Mouse (Mus musculus): ENCODE measurements around the gene Unc119.

Gene Unc119

DNA sequence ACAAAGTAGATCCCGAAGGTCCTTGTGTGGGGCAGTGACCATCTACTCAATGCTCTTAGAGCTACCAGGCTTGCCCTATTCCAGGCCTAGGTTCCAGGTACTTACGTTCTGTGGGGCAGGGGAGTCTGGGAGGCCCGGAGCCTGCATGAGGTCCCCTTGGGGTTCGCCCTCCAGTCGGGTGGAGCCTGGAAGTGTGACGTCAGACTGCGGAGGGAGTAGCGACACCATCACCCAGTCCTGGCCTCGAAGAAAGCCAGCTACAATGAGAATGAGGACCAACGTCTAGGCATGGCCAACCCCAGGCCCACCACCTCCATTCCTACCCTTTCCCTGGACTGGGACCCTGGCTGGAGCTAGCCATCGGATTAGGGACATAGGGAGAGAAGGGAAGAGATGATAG, 28.4 kb downstream of the Unc119 start:
- in situ Hi-C loops (cut with MboI, MseI): no loop called here

DNA sequence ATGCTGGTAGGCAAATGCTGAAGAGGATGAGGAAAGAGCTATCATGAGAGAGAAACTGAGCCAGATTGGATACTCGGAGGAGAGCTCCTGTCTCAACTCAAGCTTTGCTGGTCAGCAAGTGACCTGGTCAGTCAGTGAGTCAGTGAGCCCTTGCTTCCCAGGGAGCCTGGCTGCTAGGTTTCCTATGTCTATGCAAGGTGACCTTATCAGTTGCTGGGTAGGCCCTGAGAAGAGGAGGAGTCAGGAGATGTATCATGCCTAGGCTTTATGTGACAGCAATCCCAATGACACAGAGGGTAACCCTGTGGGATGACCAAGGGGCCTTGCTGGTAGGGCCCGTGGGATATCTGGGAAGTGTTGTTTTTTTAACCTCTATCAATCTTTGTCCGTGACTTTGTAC, 28.9 kb downstream of the Unc119 start:
- in situ Hi-C loops (cut with MboI, MseI): no loop called here

DNA sequence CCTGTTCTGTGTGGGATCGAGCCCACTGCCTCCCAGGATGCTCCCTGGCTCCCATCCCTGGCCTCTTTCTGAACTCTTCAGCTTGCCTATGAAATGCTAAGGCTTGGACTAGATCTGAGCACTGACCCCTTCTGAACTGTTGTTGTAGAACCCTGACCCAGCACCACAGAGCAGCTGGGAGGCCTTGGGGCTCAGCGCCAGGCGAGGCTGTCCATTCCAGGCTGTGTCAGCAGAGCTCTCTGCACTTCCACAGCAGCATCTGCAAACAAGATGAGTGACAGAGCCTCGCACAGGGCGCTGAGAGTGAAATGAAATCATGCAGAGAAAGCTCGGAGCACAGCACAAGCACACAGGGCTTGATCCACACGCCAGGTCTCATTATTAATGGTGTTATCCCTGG, 29.3 kb downstream of the Unc119 start:
- in situ Hi-C loops (cut with MboI, MseI): no loop called here

DNA sequence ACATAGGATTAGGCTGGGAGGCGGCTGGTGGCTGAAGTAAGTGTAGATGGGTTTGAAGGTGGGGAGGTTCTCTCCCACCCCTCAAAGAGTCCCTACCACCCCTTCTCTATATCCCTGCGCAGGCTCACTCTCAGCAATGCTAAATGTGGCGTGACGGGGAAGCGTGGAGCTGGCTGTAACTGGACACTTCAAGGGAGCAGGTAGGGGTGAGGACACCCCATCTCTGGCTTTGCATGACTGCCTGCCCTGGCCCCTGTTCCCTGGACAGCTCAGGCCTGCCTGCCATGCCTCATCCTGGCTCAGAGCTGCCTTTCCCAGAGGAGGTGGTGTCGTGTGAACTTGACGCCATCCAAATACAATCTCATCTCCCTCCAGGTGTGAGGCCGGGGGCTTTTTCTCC, 30.9 kb downstream of the Unc119 start:
- in situ Hi-C loops (cut with MboI, MseI): no loop called here

DNA sequence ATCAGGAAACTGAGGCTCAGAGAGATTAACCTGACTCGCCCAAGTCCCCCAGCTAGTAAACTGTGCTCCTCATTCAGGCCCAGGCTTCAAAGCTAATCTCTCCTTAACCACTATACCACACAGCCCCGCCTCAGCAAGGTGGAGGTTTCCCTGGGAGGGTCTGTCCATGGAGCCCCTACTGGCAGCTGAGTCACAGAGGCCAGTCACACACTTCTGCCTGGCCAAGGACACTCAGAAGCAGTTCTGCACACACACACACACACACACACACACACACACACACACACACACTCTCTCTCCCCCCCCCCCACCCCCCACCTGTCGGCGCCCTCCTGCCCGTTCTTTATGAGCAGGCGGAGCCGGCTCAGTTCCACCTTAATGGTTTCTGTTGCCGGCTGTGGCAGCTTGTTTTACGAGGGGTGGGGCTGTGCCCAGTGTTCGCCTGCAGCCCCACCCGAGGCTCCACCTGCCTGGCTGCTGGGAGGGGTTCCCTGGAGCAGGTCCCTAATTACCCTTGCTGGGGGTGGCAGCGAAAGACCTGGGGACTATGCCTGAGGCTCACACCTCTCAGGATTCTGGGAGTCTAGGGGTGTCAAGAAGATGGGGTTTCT, 34.4 kb downstream of the Unc119 start:
- in situ Hi-C loops (cut with MboI, MseI): no loop called here

DNA sequence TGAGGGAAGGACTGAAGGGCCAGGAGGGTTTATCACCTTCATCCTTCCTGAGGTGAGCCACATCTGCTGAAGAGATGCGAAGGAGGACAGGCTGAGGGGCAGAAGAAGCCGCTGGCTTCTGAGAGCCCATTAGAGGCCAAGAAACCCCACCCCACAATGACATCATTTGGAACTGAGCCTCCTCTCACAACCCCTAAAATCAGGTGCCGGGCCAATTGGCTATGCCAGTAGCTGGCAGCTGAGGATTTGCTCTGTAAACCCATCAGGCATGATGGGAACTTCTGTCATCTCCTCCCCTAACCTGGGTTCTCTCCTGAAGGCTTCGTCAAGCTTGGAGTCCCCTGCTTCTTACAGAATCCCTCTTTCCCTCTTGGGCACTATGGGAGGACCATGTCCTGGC, 37.1 kb downstream of the Unc119 start:
- in situ Hi-C loops (cut with MboI, MseI): no loop called here

DNA sequence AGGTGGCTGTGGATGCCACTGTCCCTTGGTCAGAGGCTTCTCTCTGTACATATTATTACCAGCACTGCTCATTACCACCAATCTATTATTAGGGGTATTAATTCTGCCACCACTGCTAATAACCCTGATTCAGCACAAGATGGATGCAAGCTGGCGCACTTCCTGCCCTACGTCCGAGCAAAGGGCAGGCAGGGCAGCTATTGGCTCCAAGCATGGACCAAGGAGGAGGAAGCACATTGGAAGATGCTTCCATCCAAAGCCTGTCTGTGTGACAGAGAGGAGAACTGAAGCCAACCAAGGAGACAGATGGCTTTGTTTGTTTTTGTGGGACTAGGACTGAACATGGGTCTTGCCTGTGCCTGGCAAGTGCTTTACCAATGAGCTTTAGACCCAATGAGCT, 37.7 kb downstream of the Unc119 start:
- in situ Hi-C loops (cut with MboI, MseI): no loop called here

DNA sequence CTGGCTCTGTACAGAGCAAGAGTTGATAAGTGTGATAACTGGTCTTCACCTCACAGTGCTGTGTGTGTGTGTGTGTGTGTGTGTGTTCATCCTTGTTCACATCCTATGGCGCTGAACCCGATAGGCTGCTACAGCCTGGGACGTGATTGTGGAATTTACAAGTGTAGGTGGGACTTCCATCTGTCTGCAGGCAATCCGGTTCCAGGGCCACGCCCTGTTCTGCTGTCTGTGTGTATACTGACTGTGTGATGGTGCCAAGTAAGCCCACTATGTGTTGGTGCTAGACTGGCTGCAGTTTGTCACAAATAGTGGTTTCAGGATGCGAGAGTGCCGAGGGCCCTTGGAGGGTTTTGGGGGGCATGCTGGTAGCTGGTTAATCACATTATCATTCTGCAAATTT, 39.0 kb downstream of the Unc119 start:
- in situ Hi-C loops (cut with MboI, MseI): no loop called here

DNA sequence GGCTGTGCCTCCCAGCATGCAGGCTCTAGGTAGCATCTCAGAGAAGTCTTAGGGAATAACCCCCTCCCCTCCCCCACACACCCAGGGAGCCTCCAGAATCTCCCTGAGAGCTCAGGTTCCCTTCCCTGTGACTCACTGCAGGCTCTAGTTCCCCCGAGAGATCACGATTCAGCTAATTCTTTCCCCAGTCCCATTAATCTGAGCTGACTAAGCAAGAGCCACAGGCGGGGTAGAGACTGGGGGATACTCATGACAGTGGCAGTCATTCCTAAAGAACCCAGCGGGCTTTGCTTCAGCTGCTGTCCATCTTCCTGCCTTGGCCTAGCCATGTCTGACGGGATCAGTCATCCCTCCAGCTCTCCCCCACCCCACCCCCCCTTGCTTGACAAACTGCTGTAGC, 39.4 kb downstream of the Unc119 start:
- in situ Hi-C loops (cut with MboI, MseI): no loop called here

DNA sequence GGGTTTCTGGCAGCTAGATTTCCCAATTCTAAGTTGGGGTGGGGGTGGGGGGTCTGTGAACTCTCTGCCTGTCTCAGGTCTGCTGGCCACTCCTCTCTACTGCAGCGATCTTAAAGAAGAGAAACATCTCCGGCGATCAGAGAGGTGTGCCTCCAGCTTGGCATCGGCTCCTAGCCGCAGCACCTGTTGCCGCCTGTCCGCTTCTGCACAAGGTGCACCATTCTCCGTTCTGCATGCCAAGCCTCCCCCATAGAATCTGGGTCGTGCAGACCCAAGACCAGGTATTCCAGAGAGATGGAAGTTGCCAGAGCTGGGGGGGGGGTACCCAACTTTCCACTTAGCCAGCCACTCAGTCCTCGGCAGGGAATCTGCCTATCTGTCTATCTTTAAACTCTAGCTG, 42.5 kb downstream of the Unc119 start:
- in situ Hi-C loops (cut with MboI, MseI): no loop called here

DNA sequence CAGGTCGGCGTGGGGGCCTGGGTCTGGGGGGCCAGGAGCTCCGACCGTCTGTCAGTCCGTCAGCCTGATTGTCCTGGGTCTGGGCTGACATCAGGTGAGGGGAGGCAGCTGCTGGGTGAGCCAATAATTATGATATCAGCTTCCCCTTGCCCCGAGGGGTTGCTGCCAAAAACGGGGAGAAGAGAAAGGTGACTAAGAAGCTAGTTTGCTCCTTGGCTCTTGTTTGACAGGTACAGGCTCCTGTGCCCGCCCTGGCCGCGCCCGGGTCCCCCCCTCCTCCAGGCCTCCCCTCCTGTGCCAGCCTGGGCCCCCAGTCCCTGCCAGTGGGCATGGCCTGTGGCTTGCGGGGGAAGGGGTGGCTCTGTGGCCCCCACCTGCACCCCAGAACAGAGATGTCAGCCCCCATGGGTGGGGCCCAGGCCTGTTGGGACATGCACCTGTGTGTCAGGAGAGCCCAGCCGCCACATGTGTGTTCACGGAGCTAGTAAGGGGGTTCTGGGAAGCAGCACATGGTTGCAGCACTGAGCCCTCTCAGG, 43.3 kb downstream of the Unc119 start, which contains the start of gene Foxn1:
Gene Foxn1 (minus strand): TSS at position 51 of the 536 bp plus-strand sequence.
- in situ Hi-C loops (cut with MboI, MseI): no loop called here

DNA sequence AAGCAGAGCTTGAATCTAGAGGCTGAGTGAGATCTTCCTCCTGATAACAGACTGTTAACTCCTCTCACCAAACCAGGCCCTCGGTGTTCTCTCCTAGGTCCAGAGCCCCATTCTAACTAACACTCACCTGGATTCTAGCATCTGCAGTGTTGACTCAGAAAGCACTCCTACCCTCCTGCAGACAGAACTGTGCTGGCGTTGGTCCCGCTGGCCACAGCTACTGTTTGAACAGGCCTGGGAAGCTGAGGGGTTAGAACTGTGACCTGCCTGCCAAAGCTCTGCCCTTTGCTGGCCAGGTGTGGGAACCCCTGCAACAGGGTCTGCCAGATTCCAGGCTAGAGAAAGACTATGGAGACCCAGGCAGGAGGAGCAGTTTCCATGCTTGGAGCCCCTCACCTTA, 49.4 kb downstream of the Unc119 start:
- in situ Hi-C loops (cut with MboI, MseI): no loop called here

DNA sequence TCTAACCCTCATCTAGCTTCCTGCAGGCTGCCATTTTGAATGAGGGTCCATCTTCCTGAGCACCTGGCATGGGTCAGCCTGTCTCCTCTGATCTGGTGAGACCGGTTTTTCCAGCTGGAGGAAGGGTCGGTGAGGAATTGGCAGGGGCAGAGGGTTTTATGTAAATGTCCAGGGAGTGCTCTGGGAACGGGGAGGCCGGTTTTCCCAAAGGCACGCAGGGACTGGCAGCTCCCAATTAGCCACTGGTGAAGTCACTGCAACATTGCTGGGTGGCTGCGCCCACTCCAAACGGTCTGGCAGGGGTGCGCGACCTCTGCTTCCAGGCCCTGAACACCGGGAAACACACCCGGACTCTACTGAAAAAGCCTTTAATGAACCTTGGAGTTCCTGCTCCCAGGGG, 53.7 kb downstream of the Unc119 start:
- in situ Hi-C loops (cut with MboI, MseI): loop anchor here (5.0 kb wide), 1 partner anchor 35 kb away; no protein-coding TSS in a partner anchor

DNA sequence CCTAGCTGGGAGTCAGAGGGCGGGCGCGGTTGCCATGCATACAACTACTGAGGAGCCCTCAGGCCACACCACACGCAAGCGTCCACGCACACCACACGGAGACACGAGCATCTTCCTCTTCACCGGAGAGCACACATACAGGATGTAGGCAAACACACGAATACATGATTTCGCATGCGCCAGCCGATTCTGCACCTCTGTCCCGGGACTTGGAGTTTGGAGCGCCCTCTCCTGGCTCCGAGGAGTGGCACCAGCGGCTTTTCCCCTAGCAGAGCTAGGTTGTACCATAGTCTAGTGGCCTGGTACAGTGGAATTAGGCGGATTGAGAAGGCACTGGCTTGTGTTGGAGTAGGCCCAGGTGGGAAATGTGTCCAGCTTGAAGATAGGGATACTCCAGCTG, 54.1 kb downstream of the Unc119 start:
- in situ Hi-C loops (cut with MboI, MseI): loop anchor here (5.0 kb wide), 1 partner anchor 35 kb away; no protein-coding TSS in a partner anchor

DNA sequence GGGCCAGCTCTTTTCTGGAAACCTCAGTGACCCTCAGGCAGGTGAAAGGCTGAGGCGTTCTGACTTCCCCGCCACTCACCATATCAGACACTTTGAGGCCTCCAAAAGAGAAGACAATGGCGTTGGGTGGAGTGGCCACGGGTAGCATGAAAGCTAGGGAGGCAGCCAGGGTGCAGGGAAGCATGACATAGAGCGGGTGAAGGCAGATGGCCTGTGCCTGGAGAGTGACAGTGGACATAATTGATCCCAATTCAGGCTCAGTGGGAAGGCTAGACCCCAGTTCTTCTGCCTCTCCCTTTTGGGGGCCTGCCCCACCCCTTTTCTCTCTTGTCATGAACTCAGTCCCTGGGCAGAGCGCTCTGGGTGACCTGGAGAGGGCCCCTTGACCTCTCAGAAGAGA, 54.9 kb downstream of the Unc119 start:
- in situ Hi-C loops (cut with MboI, MseI): loop anchor here (5.0 kb wide), 1 partner anchor 36 kb away; no protein-coding TSS in a partner anchor
